Mouse (Mus musculus): ENCODE measurements at regions not wholly inside any gene's neighbourhood (a gene's known extent, or its start where the extent isn't known, plus 50 kb on each side); places are given as distances from the start of the nearest gene placed in this dataset.

GRCm38 (mm10) chr9:49884516-49885343 is 86.0 kb upstream of the Ncam1 start:
- intact Hi-C loops (cut with DNase I): no loop called here
- DNase-seq: peak; percentile 73

- intact Hi-C loops (cut with DNase I): no loop called here
- DNase-seq: no peak
These were observed 80.8 kb upstream of the Ncam1 start for GRCm38 (mm10) chr9:49879361-49880128.

- DNase-seq: no peak
- intact Hi-C loops (cut with DNase I): no loop called here
These were observed 76.2 kb upstream of the Ncam1 start for GRCm38 (mm10) chr9:49874881-49875280.

GRCm38 (mm10) chr9:49873550-49873949 is 74.8 kb upstream of the Ncam1 start:
- DNase-seq: peak; percentile 87
- intact Hi-C loops (cut with DNase I): no loop called here

GRCm38 (mm10) chr9:49851522-49851921 is 52.8 kb upstream of the Ncam1 start:
- intact Hi-C loops (cut with DNase I): no loop called here
- DNase-seq: no peak

GRCm38 (mm10) chr9:49849442-49849841 is 50.7 kb upstream of the Ncam1 start:
- intact Hi-C loops (cut with DNase I): no loop called here
- DNase-seq: no peak

GRCm38 (mm10) chr9:49848943-49849342 is 50.2 kb upstream of the Ncam1 start:
- DNase-seq: no peak
- intact Hi-C loops (cut with DNase I): no loop called here

Measured in left cerebral cortex, postnatal 4 days (tissue).